Mouse (Mus musculus): ENCODE data around the gene Zfp148.

- no peak for TF ChIP-seq ZNF384 (IDR thresholded peaks at IDR 0.05; ENCODE audit: low read depth, low read length)
- no peak for TF ChIP-seq HCFC1 (IDR thresholded peaks at IDR 0.05; ENCODE audit: borderline replicate concordance, insufficient read depth, low read length)
- TF ChIP-seq CHD2 (IDR thresholded peaks at IDR 0.05; ENCODE audit: low read depth, low read length), result no peak
Measured at GRCm38 (mm10) chr16:33482309-33482708, 101.7 kb downstream of the Zfp148 start.

Data from ES-E14 (cell line).